Mouse (Mus musculus): ENCODE data around the gene Mccc1. TPM values are rescaled to one million over a fixed set of nuclear protein-coding genes. Genes with fewer than 3 reads are reported as not detected.

Mccc1 gene
- total RNA-seq, 2 experiments from 2014 or later = 38.4 to 45.3 TPM

DNA sequence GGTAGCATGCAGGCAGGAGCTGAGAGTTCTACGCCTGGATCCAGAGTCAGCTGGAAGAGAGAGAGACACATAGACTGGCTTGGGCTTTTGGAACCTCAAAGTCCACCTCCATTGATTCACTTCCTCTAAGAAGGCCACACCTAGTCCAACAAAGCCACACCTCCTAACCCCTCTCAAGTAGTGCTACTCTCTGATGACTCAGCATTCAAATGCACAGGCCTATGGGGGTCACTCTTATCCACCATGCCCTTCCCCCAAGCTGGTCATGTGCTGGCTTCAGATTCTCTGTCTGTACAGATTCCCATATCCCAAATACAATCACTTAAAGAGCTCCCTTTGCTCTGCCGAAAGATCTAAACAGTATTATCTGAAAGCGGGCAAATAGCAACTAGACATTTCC, 43.2 kb downstream of the Mccc1 start:
- H3K27ac ChIP-seq = no peak overlapping the region
- no peak for DNase-seq (ENCODE audit: low spot score in 2 of 2)
- H3K4me3 ChIP-seq = no peak overlapping the region
- TF ChIP-seq CTCF (conservative IDR thresholded peaks at IDR 0.05) = no peak

DNA sequence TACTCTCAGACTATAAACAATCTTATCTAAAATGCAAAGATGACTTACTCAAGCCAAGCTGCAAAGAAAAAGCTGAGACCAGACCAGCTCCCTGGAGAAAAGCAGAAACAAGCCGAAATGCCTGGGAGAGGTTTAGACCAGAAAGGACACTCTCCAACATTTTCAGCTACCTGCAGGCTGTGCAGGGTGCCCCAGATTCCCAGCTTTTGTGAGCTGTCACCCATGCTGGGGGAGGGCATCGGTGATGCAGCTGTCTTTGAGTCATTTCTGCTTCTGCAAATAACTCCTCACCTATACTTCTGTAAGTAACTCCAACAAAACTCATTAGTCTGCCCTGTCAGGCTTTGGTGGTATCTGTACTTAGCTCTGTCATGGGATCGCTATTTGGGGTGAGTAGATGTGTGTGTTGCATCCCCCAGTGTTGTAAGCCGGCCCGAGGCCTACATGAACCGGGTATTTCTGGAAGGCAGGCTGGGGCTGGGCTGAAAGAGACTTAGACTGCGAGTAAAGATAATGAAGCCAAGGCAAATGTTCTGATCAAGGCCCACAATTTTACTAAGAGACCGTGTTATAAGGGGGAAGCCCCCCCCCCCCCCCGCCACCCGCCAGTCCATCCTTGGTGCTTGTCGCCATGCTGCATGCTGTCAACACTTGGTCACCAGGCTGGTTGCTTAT, 45.4 kb downstream of the Mccc1 start:
- no peak for DNase-seq (ENCODE audit: low spot score in 2 of 2)
- no peak for TF ChIP-seq CTCF (conservative IDR thresholded peaks at IDR 0.05)
- Histone ChIP-seq H3K4me3 (no peak overlapping the region), H3K27ac (no peak overlapping the region)

DNA sequence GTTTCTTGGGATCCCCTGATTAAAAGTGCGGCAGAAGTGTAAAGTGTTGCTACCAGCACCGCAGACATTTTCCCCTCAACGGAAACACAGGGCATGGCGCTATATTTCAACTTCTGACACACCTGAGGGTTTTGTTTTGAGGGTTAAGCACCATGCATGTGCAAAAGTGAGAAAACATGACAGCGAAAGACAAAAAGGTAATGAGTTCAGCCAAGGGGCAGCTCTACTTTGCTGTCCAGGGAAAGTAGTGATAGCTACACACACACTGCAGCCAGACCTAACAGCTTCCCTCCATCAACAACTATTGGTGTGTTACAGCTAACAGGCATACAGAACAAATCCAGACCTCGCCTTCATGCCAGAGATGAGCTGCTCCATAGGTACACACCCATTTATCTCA, 46.7 kb downstream of the Mccc1 start:
- TF ChIP-seq CTCF (conservative IDR thresholded peaks at IDR 0.05) = no peak
- no peak overlapping the region for H3K27ac ChIP-seq
- DNase-seq (ENCODE audit: low spot score in 2 of 2) = no peak
- no peak overlapping the region for H3K4me3 ChIP-seq

DNA sequence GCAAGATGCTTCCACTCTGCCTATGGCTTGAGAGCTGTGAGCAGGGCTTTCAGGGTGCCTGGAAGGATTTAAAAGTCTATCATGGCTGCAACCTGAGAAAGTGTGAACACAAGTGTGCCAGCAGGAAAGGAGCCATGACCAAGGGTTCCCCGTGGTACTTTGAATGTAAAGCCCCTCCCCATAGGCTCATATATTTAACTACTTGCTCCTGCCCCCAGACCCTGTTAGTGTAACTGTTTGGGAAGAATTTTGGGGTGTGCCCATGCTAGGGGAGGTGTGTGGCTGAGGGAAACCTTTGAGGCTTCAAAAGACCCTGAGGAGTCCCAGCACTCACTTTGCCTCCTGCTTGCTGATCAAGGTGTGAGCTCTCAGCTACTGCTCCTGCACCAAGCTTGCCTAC, 47.3 kb downstream of the Mccc1 start:
- no peak for TF ChIP-seq CTCF (conservative IDR thresholded peaks at IDR 0.05)
- no peak overlapping the region for H3K27ac ChIP-seq

DNA sequence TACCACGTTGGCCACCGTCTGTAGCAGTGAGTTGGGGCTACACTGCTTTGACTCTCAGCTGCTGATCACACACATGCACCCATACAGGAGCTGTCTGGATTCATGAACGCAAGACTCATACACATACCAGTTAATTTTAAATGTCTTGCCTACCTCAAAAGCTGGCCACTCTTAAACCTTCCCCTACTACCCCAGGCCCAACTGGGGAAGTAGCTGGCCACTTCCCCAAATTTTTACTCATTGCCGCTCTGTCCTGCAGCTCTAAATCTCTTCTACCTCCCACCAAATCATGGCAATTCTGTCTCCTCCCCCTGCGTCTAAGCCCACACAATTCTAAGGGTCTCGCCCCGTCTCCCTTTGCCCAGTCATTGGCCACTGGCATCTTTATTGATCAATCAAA, 52.3 kb downstream of the Mccc1 start:
- DNase-seq (ENCODE audit: low spot score in 2 of 2) = no peak
- no peak for TF ChIP-seq CTCF (conservative IDR thresholded peaks at IDR 0.05)
- H3K4me3 ChIP-seq = no peak overlapping the region
- H3K27ac ChIP-seq = no peak overlapping the region

More for the DNA sequence above, 47.3 kb downstream of the Mccc1 start:
- H3K4me3 ChIP-seq = no peak overlapping the region
- DNase-seq (ENCODE audit: low spot score in 2 of 2) = no peak

DNA sequence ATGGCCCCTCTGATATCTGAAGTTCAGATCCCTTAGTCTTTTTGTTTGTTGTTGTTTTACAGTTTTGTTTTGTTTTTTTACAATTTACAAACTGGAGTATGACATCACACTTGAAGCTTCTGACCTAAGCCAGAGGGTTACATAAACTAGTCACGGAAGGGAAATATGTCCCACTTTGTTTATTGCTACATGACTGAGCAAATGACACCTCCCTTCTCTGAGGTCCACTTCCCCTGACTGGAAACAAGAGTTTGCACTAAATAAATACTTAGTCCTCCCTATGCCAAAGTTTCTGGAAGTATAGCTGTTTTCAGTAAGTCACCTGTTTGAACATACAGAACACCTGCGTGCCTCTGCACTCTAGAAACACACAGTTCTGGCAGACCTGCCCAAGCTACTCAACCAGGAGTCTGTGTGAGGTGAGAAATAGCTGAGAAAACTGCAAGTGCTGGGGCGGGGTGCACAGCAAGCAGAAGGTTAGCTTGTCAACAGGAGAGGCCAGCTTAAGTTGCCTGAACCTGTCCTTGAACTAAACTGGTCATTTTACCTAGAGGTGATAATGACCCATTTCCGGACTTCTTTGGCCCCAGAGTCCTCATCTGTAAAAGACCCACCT, 59.9 kb downstream of the Mccc1 start:
- DNase-seq (ENCODE audit: low spot score in 2 of 2) = no peak
- Histone ChIP-seq H3K4me3 (no peak overlapping the region), H3K27ac (no peak overlapping the region)
- TF ChIP-seq CTCF (conservative IDR thresholded peaks at IDR 0.05) = no peak

DNA sequence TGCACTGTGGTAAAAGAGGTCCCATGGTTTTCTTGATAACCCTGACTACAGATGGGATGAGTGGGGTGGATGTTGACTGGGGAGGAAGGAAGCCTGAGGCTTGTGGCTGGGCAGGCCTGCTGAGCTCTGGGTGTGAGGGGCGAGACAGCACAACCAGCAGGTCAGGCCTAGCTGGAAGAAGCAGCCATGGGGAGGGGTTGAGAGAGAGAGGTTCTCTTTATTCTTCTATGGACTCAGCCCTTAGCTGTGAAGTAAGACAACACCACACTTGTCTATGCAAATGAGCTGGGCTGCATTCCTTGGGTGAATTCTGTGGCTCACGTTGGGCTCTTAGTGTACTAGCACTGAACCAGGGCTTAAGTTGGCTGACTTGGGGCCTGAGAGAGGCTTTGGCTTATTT, 60.4 kb downstream of the Mccc1 start:
- Histone ChIP-seq H3K27ac (no peak overlapping the region), H3K4me3 (no peak overlapping the region)
- TF ChIP-seq CTCF (conservative IDR thresholded peaks at IDR 0.05) = no peak
- DNase-seq (ENCODE audit: low spot score in 2 of 2) = no peak

DNA sequence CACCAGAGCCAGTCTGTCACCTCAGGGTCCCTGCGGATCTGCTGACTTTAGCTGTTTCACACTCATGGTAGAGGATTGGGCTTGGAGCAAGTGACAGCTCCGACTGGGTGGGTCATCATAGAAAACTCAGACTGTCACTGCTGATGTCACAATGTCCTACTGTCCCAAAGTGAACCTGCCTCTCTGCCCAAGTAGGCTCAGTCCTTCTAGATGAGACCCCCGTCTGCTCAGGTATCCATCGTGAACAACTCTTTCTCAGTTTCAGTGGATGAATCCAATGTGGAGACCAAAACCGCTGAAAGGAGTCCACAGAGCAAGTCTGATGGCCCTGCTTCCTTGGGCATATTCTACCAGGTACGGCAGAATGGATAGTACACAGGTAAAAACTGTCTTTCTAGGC, 63.1 kb downstream of the Mccc1 start, which contains the start of gene Dcun1d1:
Gene Dcun1d1 (minus strand): TSS at position 101 of the 400 bp plus-strand sequence.
- TF ChIP-seq CTCF (conservative IDR thresholded peaks at IDR 0.05) = no peak
- H3K4me3 ChIP-seq = no peak within 1 kb of the TSS
- DNase-seq (ENCODE audit: low spot score in 2 of 2) = no peak
- no peak within 1 kb of the TSS for H3K27ac ChIP-seq

DNA sequence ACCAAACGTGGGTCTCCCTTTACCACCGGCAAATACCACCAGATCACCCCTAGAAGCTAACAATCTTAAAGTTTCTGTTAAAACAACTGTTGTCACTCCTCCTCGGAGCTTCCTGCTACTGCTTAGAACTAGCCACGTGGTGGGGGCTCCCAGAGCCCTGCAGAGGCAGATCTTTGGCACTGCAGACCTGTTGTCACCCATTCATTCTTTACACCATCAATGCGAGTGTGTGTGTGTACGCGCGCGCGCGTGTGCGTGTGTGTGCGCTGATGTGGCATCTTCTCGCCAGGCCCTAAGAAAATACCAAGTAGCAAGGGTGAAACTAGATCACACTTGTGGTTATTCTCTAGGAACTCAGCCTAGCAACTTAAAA, 67.1 kb downstream of the Mccc1 start:
- no peak for TF ChIP-seq CTCF (conservative IDR thresholded peaks at IDR 0.05)
- DNase-seq (ENCODE audit: low spot score in 2 of 2) = peak in 1 of 2 experiments; percentile 12

DNA sequence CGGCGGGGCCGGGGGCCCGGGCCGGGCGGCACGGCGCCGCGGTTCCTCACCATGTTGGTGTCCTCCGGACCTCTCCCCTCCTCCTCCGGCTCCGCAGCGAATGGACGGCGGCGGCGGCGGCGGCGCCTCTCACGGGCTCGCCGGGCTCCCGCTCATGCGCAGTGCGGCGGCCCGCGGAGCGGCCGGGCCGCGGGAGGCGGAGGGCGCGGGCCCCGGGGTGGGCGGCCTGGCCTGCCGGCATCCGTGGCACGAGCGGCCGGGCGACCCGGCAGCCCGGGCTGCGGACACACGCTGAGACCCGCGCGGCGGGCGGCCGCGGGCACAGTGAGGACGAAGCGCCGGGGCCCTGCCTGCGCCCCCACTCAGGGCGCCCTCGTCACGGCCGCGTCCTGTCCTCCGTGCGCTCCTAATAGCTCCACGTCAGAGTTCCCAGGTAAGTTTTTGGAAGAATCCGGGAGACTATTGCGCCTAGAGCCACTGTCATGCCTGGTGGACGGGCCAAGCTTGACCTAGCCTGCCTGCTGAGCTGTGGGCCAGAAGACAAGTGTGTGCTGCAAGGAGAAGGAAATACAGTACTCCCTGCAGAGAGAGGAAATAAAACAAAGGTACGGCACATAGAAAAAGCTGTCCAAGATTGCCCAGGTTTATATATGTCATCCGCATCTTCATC, 67.6 kb downstream of the Mccc1 start:
- H3K27ac ChIP-seq = peak overlapping the region; percentile 90
- TF ChIP-seq CTCF (conservative IDR thresholded peaks at IDR 0.05) = no peak
- H3K4me3 ChIP-seq = peak overlapping the region; percentile 80
- DNase-seq (ENCODE audit: low spot score in 2 of 2) = peak; percentile 76 to 79

More for the DNA sequence above, 67.1 kb downstream of the Mccc1 start:
- Histone ChIP-seq H3K4me3 (peak overlapping the region; percentile 80), H3K27ac (peak overlapping the region; percentile 90)

DNA sequence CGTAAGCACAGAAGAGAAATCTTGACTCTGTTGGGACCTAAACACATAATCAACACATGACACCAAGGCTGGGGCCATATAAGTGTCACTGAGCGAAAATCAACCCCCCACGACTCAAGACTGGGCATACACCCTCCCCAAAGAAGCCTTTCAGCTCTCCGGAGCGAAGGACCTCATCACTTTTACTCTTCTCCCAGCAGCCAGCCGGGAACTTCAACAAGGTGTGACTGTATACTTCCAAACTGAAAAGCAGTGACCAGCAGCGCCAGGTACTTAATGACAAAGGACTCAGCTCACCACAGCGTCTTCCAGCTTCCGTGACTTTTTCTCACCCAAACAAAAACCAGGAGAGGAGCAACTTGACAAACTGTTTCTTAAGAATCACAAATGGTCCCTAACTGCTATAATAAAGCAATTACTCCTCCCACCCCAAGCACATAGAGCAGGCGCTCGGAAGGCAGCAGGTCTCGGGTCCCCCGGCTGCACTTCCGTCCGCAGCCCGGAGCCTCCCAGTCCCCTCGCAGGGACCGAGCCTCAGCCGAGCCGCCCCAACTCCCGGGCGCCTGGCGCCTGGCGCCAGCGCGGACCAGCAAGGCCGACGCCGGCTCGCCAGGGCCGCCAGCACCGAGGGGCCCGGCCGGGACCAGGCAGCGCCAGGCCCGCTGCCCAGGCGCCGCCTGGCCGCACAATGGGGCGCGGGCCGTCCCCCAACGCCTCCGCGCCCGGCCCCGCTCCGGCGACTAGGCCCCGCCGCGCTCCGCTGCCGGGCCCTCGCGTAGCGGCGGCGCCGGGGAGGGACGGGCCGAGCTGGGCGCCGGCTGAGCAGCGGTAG, 68.4 kb downstream of the Mccc1 start:
- H3K27ac ChIP-seq = peak overlapping the region; percentile 90
- no peak for TF ChIP-seq CTCF (conservative IDR thresholded peaks at IDR 0.05)
- peak; percentile 16 to 50 for DNase-seq (ENCODE audit: low spot score in 2 of 2)
- H3K4me3 ChIP-seq = peak overlapping the region; percentile 80

DNA sequence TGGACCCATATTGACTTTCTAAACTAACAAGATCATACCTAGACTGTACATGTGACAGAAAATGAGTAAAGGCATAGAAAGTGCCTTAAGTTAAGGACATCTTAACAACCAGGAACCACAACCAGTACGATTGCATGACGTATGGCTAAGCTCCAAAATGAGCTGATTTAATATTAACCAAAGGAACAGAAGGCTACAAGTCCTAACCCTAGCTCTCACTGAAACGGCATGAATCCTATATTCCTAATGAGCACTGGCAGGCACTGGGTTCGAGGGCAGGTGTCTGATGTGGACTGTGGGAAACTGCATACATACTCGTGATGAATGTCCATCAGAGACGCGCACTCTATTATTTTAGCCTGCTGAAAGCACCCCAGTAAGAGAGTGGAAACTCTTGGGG, 69.1 kb downstream of the Mccc1 start:
- DNase-seq (ENCODE audit: low spot score in 2 of 2) = no peak
- TF ChIP-seq CTCF (conservative IDR thresholded peaks at IDR 0.05) = no peak
- Histone ChIP-seq H3K27ac (no peak overlapping the region; the same call in 1 of the 2 replicates), H3K4me3 (peak overlapping the region; percentile 79)

DNA sequence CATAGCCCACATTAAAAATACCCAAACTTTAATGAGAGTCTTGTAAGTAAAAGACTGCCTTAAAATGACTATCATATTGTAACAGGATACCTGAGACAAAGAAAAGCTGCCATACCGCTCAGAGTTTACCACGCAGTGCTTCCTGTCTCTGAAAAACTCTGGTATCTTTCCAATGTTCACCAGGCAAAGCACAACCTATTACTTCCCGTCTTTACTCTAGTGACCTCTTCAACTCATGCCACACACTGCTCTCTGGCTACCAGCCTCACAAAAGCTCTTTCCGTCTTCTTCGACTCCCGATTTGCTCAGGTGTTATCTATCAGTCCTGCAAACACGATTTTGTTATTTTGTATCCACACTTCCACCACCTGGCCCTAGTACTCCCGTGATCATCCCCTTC, 70.6 kb downstream of the Mccc1 start:
- no peak overlapping the region for H3K4me3 ChIP-seq
- TF ChIP-seq CTCF (conservative IDR thresholded peaks at IDR 0.05) = no peak
- H3K27ac ChIP-seq = peak overlapping the region; percentile 39; the same call in 1 of the 2 replicates
- DNase-seq (ENCODE audit: low spot score in 2 of 2) = no peak
